Mouse (Mus musculus): ENCODE data around the gene Olfr1000. TPM values are rescaled to one million over a fixed set of nuclear protein-coding genes. Genes with fewer than 3 reads are reported as not detected.

Olfr1000 gene
- not detected for polyA plus RNA-seq (2017; shearing (Covaris generic))

DNA sequence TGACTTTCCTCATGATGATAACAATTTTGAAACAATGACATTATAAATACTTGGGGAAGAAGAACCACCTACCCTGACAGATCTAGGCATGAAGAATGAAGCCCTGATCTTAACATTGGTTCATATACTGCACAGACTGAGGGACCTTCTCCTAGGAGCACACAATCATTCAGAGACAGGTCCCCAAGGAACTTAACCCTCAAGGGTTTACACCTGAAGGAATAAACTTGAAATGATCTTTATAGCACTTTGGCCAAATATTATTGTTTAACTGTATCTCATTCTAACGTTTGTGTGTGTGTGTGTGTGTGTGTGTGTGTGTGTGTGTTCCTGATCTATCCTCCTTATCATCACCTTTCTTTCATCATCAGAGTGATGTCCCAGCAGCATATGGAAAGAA lies at the start of gene Olfr1000:
Gene Olfr1000 (minus strand): TSS at position 101 of the 400 bp plus-strand sequence.

GRCm38 (mm10) chr2:85650604-85651003 lies 38.9 kb upstream of the Olfr1000 start, which contains the start of gene Olfr1002:
Gene Olfr1002 (minus strand): TSS chr2:85650704.

DNA sequence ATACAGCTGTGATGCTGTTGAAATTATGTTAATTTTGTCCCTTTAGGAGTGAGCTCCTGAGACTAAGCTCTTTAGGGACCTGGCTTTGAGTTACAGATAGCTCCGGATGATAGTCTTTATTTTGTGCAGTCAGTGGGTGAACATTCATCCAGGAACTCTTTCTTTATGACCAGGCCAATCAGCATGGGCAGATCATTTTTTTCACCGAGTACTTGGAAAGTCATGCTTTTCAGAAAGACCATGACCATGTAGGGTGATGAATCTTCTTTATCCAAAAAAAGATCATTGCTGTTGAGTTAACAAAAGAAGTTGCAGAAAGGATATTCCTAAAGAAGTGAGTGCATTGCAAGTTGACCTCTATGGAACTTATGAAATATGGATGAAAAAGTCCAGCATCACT lies 23.1 kb downstream of the Olfr1000 start, which contains the start of gene Olfr998:
Gene Olfr998 (plus strand): TSS at position 301 of the 400 bp plus-strand sequence.

DNA sequence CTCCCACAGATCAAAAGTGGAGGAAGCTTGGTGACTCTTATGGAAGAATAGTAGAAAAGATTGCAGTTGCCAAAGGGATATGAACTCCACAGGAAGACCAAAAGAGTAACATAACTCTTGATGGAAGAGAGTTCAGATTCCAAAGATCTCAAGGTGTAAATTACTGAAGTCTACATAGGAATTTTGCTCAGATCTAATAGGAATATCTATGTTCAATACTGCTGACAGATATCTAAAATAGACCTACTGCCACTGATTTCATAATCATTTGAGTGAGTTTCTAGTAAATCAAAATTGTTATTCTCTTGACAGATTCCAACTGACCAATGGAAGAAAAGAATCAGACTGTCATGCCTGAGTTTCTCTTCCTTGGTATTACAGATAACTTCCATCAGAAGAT lies 32.8 kb downstream of the Olfr1000 start, which contains the start of gene Olfr996:
Gene Olfr996 (plus strand): TSS at position 301 of the 400 bp plus-strand sequence.

Other genes with a start within 250 kb of the Olfr1000 start
- not detected for gene Olfr988, start 248.7 kb downstream of the Olfr1000 start, polyA plus RNA-seq (2017; shearing (Covaris generic))
- not detected for gene Olfr992, start 202.4 kb downstream of the Olfr1000 start, polyA plus RNA-seq (2017; shearing (Covaris generic))
- gene Olfr993, start 197.0 kb downstream of the Olfr1000 start, polyA plus RNA-seq (2017; shearing (Covaris generic)), result not detected
- gene Olfr994, start 175.5 kb downstream of the Olfr1000 start, polyA plus RNA-seq (2017; shearing (Covaris generic)), result under 1 TPM in 1 of 2 experiments, not detected in 1; 0.39 TPM
- under 1 TPM in 1 of 2 experiments, not detected in 1; 0.34 TPM for gene Olfr995, start 168.3 kb downstream of the Olfr1000 start, polyA plus RNA-seq (2017; shearing (Covaris generic))
- not detected for gene 4833423E24Rik, start 92.9 kb downstream of the Olfr1000 start, polyA plus RNA-seq (2017; shearing (Covaris generic))
- not detected for gene Olfr996, start 32.7 kb downstream of the Olfr1000 start, polyA plus RNA-seq (2017; shearing (Covaris generic))
- gene Olfr998, start 23.0 kb downstream of the Olfr1000 start, polyA plus RNA-seq (2017; shearing (Covaris generic)), result not detected
- gene Olfr1002, start 38.8 kb upstream of the Olfr1000 start, polyA plus RNA-seq (2017; shearing (Covaris generic)), result not detected
- not detected for gene Olfr154, start 52.6 kb upstream of the Olfr1000 start, polyA plus RNA-seq (2017; shearing (Covaris generic))
- gene Olfr1006, start 66.9 kb upstream of the Olfr1000 start, polyA plus RNA-seq (2017; shearing (Covaris generic)), result under 1 TPM in 1 of 2 experiments, not detected in 1; 0.22 TPM
- not detected for gene Olfr1008, start 77.5 kb upstream of the Olfr1000 start, polyA plus RNA-seq (2017; shearing (Covaris generic))
- not detected for gene Olfr1009, start 103.5 kb upstream of the Olfr1000 start, polyA plus RNA-seq (2017; shearing (Covaris generic))
- gene Olfr1012, start 150.9 kb upstream of the Olfr1000 start, polyA plus RNA-seq (2017; shearing (Covaris generic)), result not detected
- gene Olfr1013, start 155.2 kb upstream of the Olfr1000 start, polyA plus RNA-seq (2017; shearing (Covaris generic)), result not detected
- not detected for gene Olfr1014, start 160.8 kb upstream of the Olfr1000 start, polyA plus RNA-seq (2017; shearing (Covaris generic))
- under 1 TPM in 1 of 2 experiments, not detected in 1; 0.07 TPM for gene Olfr1015, start 170.1 kb upstream of the Olfr1000 start, polyA plus RNA-seq (2017; shearing (Covaris generic))
- gene Olfr1016, start 190.6 kb upstream of the Olfr1000 start, polyA plus RNA-seq (2017; shearing (Covaris generic)), result not detected
- under 1 TPM in 1 of 2 experiments, not detected in 1; 0.50 TPM for gene Olfr1018, start 206.6 kb upstream of the Olfr1000 start, polyA plus RNA-seq (2017; shearing (Covaris generic))
- gene Olfr1019, start 233.6 kb upstream of the Olfr1000 start, polyA plus RNA-seq (2017; shearing (Covaris generic)), result not detected
- under 1 TPM in 1 of 2 experiments, not detected in 1; 0.10 TPM for gene Olfr1020, start 235.1 kb upstream of the Olfr1000 start, polyA plus RNA-seq (2017; shearing (Covaris generic))